Mouse (Mus musculus) lung, adult 2 months (tissue): ENCODE measurements around the gene Clint1.

Experiments used
- CTCF ChIP-seq: fragments of 200-500 bp; IDR thresholded peaks from 2 replicates; pipeline ENCODE4 v1.5.1; 2011; ENCODE audit warnings: mild to moderate bottlenecking, low read length, control low read depth; ENCODE audit not compliant: insufficient read depth
- POLR2A ChIP-seq: fragments of 200-500 bp; IDR thresholded peaks from 2 replicates; pipeline ENCODE4 v1.6.1; 2011; ENCODE audit warnings: low read depth, mild to moderate bottlenecking, control low read depth, low read length, borderline replicate concordance; ENCODE audit errors: extremely low read depth

DNA sequence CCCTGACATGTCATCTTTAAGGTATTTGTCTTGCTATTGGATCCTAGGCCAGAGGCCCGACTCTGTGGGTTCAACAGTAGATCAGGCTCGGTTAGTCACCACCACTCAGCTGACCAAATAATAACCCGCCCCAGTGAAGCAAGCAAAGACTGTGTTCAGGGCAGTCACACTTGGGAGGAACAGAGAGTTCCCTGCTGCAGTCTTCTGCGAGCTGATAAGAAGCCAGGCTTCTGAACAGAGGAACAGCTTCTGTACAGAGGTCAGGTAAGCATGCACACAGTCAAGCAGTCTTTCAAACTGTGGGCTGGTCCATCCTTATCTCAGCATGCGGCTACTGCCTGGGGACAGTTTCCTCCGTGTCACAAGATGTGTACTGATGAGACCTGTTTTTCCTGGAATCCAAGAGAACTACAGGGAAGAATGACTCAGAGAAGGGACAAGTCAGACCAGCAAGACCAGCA, 46.5 kb upstream of the Clint1 start:
- no peak for TF ChIP-seq CTCF
- no peak for TF ChIP-seq POLR2A
